Mouse (Mus musculus) Muller cell, postnatal 12 days (primary cell): ENCODE measurements around the gene Slc17a2.

ENCODE experiments used
- DNase-seq: peaks from one replicate; pipeline ENCODE4 v3.0.0-alpha.2; 2015; ENCODE audit errors: inconsistent ontology term

Gene Slc17a2

DNA sequence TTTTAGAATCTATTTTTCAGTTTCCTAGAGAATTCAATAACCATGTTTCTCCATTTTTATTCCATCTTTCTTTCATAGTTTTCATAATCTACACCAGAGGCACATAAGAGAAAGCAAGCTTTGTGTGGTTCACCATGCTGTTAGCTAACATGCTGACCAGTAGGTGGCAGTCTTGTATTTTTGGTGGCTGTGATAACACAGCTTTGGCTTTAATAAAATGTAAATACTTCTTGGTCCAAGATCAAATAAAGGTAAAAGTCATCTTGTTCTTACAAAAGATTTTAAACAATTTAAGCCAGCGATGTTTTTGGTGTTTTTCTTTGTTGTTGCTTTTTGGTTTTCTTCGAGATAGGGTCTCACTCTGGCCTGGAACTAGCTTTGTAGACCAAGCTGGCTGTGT lies 14.3 kb upstream of the Slc17a2 start:
- DNase-seq, result peak; percentile 24

DNA sequence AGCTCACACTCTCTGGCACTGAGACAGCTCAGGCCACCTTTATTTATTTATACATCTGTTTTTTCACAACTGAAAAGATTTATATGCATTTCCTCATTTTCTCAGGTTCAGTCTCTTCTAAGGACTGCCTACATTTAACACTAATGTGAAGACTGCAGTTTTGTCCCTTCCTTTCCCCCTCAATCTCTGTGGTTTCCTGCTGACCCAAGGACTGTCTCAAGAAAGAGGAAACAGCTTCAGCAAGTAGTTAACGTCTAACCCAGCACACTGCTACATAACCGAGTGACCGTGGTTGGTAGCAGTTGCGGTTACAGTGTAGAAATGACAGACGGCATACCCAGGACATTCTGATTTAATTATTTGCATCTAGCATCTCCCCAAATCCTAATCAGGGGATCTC lies 7.4 kb upstream of the Slc17a2 start:
- no peak for DNase-seq

DNA sequence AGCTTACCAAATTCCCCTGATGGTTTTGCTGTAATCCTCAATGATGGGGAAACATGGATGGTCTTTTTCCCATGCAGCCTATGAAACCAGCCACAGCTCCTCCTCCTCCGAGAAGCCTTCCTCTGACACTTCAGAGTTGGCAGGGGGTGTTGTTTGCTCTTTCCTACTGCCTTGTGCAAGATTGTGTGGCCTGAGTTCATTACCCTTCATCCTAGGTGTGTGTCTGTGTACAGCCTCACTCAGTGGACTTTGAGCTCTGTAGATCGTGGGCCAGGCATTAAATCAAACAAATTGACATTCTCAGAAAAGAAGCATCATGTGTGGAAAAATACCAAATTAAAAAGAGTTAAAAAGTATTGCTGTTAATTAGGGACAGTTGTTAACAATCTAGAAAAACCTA lies 2.3 kb upstream of the Slc17a2 start:
- no peak for DNase-seq

DNA sequence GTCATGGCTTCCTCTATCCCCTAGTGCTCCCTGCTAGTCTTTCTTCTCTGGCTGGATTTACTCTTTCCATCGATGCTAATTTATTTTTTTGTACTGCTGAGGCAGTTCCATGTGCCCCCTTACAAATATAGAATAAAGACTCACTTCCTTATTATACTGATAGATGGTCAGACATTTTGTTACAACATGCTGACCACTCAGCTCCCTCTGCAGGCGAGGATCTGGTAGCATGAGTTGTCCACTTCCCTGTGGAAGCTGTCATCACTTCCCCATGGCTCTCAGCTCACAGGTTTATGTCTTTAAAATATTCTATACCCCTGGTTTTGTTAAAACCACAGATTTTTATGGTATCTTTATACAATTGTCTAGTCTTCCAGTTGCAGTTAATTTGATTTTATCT lies 9.4 kb downstream of the Slc17a2 start:
- DNase-seq, result no peak

DNA sequence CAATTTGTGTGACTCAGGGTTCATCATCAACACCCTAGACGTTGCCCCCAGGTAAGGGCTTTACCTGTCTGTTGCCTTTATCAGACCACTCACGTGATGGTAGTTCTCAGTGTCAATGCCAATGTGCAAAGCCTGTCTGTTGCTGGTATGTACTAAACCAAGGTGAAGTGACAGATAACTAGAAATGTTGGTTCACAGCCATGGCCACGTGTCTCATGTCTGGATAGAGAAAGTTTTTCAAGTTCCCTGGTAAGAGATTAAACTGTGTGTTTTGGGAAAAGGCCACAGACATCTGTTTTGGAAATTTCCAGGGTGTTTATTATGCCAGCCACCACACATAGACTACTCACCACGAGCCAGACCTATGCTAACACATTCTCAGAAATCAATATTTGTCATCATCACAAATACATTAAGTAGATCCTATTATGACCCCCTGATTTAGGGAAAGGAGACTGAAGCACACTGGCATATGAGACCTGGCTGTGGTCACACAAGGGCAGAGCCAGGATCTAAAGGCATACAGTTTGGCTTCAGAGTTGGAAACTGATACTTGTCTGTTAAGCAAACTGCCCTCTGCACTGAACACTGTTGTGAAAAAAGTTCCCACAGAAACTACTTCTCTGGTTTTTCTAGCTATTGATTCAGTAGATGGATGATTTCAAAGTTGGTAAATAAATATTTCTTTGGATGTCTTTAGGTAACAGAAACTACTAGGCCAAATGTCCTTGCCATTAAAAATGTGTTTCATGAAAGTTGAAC lies 13.6 kb downstream of the Slc17a2 start:
- DNase-seq, result no peak

DNA sequence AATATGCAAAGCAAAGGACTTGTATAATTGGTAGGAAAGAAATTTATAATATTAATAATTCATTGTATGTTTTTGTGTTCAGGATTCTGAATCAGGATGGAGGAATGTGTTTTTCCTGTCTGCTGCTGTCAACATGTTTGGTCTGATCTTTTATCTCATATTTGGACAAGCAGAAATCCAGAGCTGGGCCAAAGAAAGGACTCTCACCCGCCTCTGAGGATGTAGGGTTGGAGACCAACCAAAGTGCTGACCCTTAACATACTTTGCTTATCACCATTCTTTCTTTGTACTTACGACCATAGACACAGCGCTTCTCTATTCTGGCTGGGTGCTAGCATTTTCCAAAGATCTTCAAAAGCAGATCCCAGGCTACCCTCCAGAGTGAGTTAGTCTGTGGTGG lies 15.4 kb downstream of the Slc17a2 start:
- no peak for DNase-seq

DNA sequence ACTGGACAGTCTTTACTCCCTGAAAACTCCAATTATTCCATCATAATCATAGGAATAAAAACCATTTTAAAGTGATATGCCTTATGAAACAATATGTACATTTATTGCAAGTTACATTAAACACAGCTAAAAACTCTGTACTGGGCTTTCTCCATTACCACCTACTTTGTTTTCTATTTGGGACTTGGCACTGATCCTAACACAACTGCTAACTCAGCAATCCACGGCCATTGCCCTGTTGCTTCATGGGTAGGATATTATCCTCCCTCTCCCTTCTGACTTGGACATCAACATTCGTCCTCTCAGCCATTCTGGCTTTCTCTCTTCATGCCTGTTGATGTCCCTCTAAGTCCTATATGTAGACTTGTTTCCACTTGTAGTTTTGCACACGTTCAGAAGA lies 19.8 kb downstream of the Slc17a2 start:
- DNase-seq, result no peak

DNA sequence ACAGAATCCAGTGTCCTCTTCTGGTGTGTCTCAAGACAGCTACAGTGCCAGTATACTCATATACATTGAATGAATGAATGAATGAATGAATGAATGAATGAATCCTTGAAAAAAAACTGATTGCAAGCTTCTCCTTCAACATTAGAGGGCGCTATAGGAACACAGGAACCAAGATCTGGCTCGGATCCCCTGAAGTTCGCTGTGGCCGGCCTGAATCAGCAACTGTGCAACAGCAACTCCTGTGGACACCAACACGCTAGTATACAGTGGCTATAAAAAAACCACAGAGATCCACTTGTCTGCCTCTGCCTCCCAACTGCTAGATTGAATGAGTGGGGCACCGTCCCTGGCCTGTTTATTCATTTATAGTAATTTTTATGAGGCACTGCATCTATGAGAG lies 26.3 kb downstream of the Slc17a2 start:
- DNase-seq, result peak; percentile 56

DNA sequence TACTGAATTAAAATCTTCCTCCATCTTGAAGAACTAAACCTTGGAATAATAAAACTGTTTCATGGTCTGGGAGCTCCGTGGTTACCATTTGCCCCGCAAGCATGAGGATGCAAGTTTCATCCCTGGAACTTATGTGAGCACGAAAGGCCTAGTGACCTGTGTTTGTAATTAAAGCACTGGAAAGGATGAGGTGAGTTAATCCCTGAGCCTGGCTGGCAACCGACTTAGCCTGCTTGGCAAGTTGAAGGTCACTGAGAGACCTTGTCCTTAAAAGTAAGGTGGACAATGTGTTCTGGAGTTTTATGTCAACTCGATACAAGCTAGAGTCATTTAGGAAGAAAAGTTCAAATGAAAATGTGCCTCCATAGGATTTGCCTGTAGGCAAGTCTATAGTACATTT lies 28.0 kb downstream of the Slc17a2 start:
- no peak for DNase-seq

DNA sequence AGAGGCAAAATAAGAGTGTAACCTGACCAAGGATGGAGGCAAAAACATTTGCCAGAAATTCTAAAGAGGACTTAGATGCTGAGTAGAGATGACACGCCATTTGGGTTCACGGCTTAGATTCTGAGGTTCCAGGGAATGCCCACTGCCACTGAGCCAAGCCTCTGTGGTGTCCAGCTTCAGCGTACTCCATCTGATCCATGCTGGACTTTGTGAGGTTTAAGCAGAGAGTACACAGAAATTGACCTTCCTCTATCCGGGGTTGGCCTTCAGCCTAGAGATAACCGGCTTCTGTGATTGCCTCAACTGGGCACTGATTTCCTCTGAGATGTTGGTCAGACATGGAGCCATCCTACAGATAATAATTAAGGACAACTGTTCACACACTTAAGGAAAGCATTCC lies 29.8 kb downstream of the Slc17a2 start:
- no peak for DNase-seq

DNA sequence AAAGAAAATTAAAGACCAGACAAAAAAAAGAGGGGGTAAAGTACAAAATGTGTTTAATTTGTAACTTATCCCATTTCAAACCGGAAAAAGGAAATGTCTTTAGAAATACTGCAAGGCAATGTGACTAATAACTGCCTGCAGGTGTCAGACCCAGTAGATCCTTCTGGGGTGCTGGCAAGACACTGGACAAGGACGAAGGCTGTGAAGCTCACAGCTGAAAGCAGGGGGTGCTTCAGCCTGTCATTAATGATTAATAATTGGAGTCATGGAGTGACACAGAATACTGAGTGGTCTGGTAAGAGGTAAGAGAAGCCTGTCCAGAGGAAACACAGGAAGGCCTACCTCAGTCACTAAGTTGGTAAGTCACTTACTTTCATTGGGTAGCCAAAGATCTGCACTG lies 32.5 kb downstream of the Slc17a2 start, which contains the start of gene Slc17a3:
Gene Slc17a3 (plus strand): TSS at position 127 of the 400 bp plus-strand sequence.
- DNase-seq, result no peak

DNA sequence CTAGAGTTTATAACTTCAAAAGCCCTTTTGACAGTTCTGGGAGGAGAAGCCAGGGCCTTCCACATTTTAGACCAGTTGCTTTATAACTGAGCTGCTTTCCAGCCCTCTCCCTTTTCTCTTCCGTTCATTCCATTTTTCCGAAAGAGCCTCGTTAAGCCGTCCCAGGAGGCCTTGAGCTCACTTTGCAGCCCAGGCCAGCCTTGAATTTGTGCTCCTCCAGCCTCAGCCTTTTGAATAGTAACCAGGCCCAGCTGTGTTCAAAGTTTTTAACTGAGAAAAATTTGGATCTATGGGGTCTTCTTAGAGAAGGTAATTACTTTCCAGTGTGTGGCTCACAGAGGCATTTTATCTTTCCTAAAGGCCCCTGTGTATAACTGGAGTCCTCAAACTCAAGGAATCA lies 39.1 kb downstream of the Slc17a2 start:
- DNase-seq, result no peak

DNA sequence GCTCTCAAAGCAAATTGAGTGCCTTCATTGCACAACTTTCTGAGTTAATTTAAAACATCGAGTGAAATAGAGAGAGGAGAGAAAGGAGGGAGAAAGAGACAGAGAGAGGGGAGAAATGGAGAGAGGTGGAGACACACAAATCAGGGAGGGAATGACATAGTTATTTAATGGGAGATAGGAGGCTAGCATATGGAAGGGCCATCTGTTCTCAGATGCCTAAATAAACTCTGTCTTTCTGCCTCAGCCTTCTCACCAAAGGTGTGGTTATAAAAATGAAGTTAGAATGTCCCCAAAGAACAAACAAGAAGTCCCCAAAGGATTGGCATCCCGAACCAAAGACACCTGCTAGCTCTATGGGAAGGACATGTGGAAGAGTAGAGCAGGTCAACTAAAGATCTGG lies 42.5 kb downstream of the Slc17a2 start:
- DNase-seq, result no peak

DNA sequence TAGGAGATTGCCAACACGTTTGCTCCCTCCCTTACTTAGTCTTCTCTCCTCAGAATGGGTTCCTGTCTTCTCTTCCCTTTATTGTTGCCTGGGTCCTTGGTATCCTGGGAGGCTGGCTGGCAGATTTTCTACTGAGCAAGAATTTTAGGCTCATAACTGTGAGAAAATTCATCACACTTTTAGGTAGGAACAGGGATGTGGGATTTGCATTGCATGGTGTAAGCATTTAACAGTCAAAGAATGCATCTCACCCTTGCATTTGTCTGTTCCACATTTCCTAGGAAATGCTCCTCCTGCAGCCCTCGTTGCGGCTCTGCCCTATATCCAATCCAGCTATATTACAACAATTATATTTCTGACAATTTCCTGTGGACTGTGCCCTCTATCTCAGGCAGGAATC lies 49.6 kb downstream of the Slc17a2 start:
- DNase-seq, result no peak

DNA sequence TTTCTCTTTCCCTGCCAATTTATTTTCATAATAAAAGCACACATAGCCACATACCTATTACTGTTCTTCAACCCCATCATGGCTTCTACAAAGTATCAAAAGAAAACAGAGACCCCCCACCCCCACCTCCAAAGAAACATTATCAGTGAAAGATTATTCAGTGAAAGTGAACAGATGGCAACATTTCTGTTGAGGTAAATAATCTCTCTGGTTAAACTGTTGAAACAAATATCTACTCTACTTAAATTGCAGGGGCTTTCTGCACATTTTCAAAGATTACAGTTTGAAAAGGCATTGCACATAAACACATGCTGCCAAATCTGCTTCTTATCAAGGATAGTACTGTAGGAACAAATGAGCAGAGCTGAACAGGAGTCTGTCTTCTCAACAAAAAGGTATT lies 55.0 kb downstream of the Slc17a2 start:
- DNase-seq, result no peak

DNA sequence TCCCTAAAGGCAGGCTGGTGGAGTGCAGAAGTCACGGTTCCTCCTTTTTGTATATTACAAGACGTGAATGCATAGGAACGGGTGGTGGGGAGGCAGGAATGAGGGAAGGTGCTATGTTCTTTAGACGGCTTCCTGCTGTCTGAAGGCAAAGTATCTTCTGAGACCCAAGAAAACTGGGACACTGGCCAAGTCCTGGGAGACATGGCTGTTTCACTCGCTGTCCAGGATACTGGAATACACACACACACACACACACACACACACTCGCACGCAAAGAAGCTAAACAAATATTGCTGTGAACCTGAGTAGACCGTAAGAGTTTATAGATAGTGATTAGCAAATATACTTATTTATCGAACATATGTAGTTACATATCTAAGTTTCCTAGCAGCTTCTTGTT lies 57.9 kb downstream of the Slc17a2 start:
- no peak for DNase-seq

DNA sequence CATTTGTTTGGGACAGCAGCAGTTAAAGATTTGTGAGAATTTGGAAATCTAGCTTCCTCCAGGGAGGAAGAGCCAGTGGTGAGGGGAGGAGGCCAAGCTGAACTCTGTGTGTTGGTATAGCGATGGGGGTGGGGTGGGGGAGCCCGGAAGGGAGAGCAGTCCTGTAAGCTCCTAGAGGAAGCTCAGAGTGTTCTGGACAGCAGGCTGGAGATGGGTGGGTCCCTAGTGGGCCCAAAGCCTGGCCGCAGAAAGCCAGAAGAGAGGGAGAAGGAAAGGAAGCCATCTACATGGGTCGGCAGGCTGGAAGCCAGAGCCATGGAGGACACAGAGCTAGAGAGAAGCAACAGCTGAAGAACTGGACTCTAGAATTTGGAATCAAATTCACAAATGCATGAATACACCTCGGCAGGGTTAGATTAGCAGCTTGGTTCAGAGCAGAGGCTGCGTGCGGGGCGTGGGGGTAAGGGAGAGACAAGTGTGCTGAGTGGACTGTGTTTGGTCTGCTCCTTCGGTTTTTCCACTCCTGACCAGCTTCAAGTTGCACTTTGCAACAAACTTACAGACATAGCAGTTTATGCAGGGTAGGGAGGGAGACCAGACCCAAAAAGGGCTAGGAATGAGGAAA lies 59.4 kb downstream of the Slc17a2 start:
- DNase-seq, result no peak

DNA sequence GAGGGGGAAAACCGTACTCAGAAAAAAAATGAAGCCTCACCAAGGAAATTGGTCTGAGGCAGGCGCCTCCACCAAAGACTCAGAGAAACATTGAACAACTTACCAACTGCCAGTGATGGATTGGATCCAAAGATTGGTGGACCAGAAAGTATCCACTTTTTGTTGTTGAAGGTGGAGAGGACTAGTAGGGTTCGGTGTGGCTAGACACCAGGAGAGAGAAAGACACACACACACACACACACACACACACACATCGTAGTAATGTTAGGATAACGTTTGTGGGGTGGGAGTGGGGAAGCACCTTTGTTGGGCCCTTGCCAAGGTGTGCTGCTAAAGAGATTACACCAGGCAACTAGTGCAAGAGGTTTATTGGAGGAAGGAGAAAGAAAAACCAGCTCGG lies 60.2 kb downstream of the Slc17a2 start:
- DNase-seq, result no peak

DNA sequence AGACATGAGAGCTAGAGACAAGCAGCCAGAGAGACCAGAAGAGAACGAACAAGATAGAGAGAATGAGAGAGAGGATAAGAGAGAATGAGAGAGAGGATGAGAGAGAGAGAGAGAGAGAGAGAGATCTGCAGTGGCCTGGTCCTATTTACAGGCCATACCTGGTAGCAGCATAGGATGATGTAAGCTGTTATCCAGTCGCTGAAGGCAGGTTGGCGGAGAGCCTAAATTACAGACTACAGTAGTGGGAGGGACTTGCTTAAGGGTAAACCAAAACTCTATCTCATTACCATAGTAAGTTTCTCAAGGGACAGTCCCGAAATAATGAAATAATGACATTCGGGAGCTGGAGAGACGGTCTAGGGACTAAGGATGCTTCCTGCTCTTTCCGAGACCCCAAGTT lies 60.6 kb downstream of the Slc17a2 start, which contains the start of gene Slc17a1:
Gene Slc17a1 (plus strand): TSS at position 346 of the 400 bp plus-strand sequence.
- DNase-seq, result no peak

DNA sequence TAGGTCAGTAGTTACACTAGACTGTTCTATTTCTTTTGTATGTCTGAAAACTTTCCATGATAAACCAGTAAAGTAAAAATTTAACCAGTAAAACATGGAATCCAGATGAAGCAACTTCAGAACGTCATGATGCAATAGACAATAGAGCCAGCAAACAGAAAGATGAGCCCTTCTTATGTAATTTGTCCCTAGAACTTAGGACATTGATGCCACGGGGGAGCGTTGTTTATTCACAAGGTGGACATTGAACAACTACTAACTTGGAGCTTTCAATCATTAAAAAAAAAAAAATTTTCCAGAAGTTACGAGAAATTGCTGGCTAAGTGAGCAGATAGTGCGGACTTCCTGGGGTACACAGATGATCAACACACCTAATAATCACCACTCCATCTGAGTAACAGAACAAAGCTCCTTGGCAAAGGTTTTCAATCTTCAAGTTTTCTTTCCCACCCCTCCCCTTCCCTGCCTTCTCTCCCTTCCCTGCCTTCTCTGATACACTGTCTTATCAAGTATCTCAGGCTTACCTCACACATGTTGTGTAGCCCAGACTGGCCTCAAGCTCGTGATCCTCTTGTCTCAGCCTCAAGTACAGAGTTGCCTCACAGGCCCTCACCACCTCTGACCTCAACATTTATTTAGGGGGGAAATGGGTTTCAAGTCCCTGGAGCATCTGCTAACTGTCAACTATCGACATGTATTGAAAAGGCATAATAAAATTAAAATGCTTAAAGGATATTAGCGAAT lies 62.2 kb downstream of the Slc17a2 start:
- DNase-seq, result no peak

DNA sequence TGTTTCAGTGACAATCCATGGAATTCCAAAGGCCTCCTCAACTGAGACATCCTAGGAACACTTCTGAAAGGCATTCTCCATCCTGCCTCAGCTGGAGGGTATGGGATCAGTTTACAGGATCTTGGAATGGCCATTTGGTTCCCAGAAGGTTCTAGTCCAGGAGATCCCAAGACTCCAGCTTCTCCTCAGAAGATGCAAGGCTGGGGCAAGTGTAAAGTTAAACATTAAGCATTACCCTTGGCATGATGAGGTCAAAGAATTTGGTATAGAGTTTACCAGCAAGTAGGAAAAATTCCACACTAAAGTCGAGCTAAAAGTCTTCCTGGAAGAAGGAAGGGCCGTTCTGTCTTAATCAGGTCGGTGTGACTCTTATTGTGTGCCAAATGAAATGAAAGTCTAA lies 63.2 kb downstream of the Slc17a2 start:
- no peak for DNase-seq

DNA sequence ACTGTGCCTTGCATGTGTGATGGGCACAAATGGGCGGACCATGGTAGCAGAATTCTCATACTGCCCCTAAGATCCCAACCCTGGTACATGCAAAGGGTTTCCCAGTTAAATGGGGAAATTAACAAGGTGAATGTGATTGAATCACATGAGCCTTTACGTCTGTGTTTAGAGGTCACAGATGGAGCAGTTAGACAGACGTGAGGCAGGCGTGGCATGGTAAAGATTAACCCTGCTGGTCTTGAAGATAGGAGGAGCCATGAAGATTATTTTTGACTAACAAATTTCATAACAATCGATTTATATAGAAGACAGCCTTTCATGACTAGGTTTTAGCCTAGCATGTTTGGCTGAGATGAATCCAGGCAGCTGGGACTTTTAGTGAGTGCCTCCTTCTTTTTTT lies 66.3 kb downstream of the Slc17a2 start:
- DNase-seq, result no peak
